Mouse (Mus musculus): ENCODE results near the gene Cdsn. TPM values are rescaled to one million over a fixed set of nuclear protein-coding genes. Genes with fewer than 3 reads are reported as not detected.

Gene Cdsn
- total and polyA plus RNA-seq, 2 experiments from 2014 or later: 0.29 TPM; not detected in 1

GRCm38 (mm10) chr17:35584330-35584937 lies 32.5 kb downstream of the Cdsn start:
- H3K27me3 ChIP-seq (ENCODE audit: insufficient read depth, low read length): no peaks in the 10 kb centered on the region
- DNase-seq (ENCODE audit: low spot score): peak; percentile 95
- no peaks in the 10 kb centered on the region for H3K4me1 ChIP-seq (ENCODE audit: insufficient read depth, low read length)
- no peaks in the 10 kb centered on the region for H3K36me3 ChIP-seq (ENCODE audit: insufficient read depth, low read length)
- peak overlapping the region; percentile 41 for H3K4me2 ChIP-seq (ENCODE audit: low read depth, low read length)
- WGBS: 14% methylated on average over 16 of the region's 16 CpGs
- H3K27ac ChIP-seq: no peak overlapping the region
- H3K9me3 ChIP-seq (ENCODE audit: low read length): no peaks in the 10 kb centered on the region
- peak; percentile 96 for TF ChIP-seq CTCF (IDR thresholded peaks at IDR 0.05; ENCODE audit: low read depth)
- peak; percentile 85 for ATAC-seq
- no peak overlapping the region for H3K4me3 ChIP-seq (ENCODE audit: low read length)
- no peak overlapping the region for H3K9ac ChIP-seq (replicated peaks; ENCODE audit: low read length)

GRCm38 (mm10) chr17:35587291-35587690 lies 35.4 kb downstream of the Cdsn start:
- Histone ChIP-seq H3K4me3 (ENCODE audit: low read length) (no peak overlapping the region), H3K9ac (replicated peaks; ENCODE audit: low read length) (no peak overlapping the region), H3K27ac (no peak overlapping the region), H3K4me2 (ENCODE audit: low read depth, low read length) (no peak overlapping the region), H3K27me3 (ENCODE audit: insufficient read depth, low read length) (no peaks in the 10 kb centered on the region), H3K4me1 (ENCODE audit: insufficient read depth, low read length) (no peaks in the 10 kb centered on the region), H3K9me3 (ENCODE audit: low read length) (no peaks in the 10 kb centered on the region), H3K36me3 (ENCODE audit: insufficient read depth, low read length) (no peaks in the 10 kb centered on the region)
- WGBS: 83% methylated on average over 1 of the region's 1 CpGs
- DNase-seq (ENCODE audit: low spot score): no peak
- no peak for TF ChIP-seq CTCF (IDR thresholded peaks at IDR 0.05; ENCODE audit: low read depth)
- ATAC-seq: no peak

DNA sequence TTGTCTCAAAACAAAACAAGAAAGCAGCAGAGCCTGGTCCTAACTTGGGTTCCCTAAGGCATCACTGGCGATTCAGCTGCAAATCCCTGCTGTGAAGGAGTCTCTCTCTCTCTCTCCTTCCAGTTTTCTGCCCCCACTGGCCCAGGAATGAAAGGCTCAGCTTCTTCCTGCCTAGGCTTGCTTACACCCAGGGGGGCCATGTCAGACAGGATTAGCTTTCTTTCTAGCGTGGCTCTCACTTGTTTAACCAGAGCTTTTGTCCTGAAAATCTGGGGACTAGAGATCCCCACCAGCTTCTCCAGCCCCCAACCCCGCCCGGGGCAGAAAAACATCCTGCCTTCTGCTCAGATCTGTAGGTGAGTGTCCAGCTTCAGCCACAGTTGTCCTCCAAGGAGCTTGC lies 36.5 kb downstream of the Cdsn start:
- TF ChIP-seq CTCF (IDR thresholded peaks at IDR 0.05; ENCODE audit: low read depth): no peak; the same call in 1 of the 2 replicates
- no peaks in the 10 kb centered on the region for H3K36me3 ChIP-seq (ENCODE audit: insufficient read depth, low read length)
- H3K27ac ChIP-seq: no peak overlapping the region
- no peak overlapping the region for H3K4me2 ChIP-seq (ENCODE audit: low read depth, low read length)
- no peak overlapping the region for H3K4me3 ChIP-seq (ENCODE audit: low read length)
- H3K9me3 ChIP-seq (ENCODE audit: low read length): no peaks in the 10 kb centered on the region
- DNase-seq (ENCODE audit: low spot score): no peak
- WGBS: 14% methylated on average over 4 of the region's 4 CpGs
- ATAC-seq: no peak
- H3K4me1 ChIP-seq (ENCODE audit: insufficient read depth, low read length): no peaks in the 10 kb centered on the region
- no peak overlapping the region for H3K9ac ChIP-seq (replicated peaks; ENCODE audit: low read length)
- H3K27me3 ChIP-seq (ENCODE audit: insufficient read depth, low read length): no peaks in the 10 kb centered on the region

GRCm38 (mm10) chr17:35590410-35591218 lies 38.7 kb downstream of the Cdsn start:
- no peaks in the 10 kb centered on the region for H3K4me1 ChIP-seq (ENCODE audit: insufficient read depth, low read length)
- ATAC-seq (peak; percentile 92), DNase-seq (ENCODE audit: low spot score) (peak; percentile 95)
- peak overlapping the region; percentile 77 for H3K27ac ChIP-seq
- TF ChIP-seq CTCF (IDR thresholded peaks at IDR 0.05; ENCODE audit: low read depth): peak; percentile 95
- H3K4me2 ChIP-seq (ENCODE audit: low read depth, low read length): 0 out of 2 replicates have a peak overlapping the region, but pooled peaks have one; percentile 13
- H3K9me3 ChIP-seq (ENCODE audit: low read length): no peaks in the 10 kb centered on the region
- H3K27me3 ChIP-seq (ENCODE audit: insufficient read depth, low read length): no peaks in the 10 kb centered on the region
- no peak overlapping the region for H3K9ac ChIP-seq (replicated peaks; ENCODE audit: low read length)
- no peak overlapping the region for H3K4me3 ChIP-seq (ENCODE audit: low read length)
- H3K36me3 ChIP-seq (ENCODE audit: insufficient read depth, low read length): no peaks in the 10 kb centered on the region
- WGBS: 47% methylated on average over 21 of the region's 21 CpGs

- no peak overlapping the region for H3K9ac ChIP-seq (replicated peaks; ENCODE audit: low read length)
- no peak overlapping the region for H3K4me3 ChIP-seq (ENCODE audit: low read length)
- H3K36me3 ChIP-seq (ENCODE audit: insufficient read depth, low read length): no peaks in the 10 kb centered on the region
- DNase-seq (ENCODE audit: low spot score) (peak; percentile 66), ATAC-seq (peak; percentile 89)
- no peak for TF ChIP-seq CTCF (IDR thresholded peaks at IDR 0.05; ENCODE audit: low read depth)
- no peaks in the 10 kb centered on the region for H3K4me1 ChIP-seq (ENCODE audit: insufficient read depth, low read length)
- no peaks in the 10 kb centered on the region for H3K27me3 ChIP-seq (ENCODE audit: insufficient read depth, low read length)
- WGBS: 28% methylated on average over 7 of the region's 7 CpGs
- 0 out of 2 replicates have a peak overlapping the region, but pooled peaks have one; percentile 13 for H3K4me2 ChIP-seq (ENCODE audit: low read depth, low read length)
- peak overlapping the region; percentile 77 for H3K27ac ChIP-seq
- H3K9me3 ChIP-seq (ENCODE audit: low read length): no peaks in the 10 kb centered on the region
Observed at GRCm38 (mm10) chr17:35591219-35591578, 39.3 kb downstream of the Cdsn start.

DNA sequence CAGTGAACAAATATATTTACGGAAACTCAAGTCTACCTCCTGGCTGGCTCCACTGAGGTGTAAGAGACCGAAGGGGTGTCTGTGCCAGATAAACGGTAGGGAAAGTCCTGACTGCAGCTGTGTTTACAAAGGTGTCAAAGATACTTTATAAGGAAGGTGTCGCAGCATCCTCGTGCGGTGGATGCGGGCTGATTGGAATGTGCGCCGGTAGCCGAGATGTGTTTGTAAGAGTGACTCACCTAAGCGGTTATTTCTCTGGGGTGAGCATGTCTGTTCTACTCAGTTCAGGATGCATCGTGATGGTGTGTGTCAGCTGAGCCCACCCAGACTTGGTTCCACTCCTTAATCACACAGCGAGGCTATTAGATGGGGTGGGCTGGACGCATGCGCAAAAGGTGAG lies 39.8 kb downstream of the Cdsn start:
- no peak for TF ChIP-seq CTCF (IDR thresholded peaks at IDR 0.05; ENCODE audit: low read depth)
- ATAC-seq (no peak), DNase-seq (ENCODE audit: low spot score) (no peak)
- H3K27me3 ChIP-seq (ENCODE audit: insufficient read depth, low read length): no peaks in the 10 kb centered on the region
- H3K36me3 ChIP-seq (ENCODE audit: insufficient read depth, low read length): no peaks in the 10 kb centered on the region
- no peaks in the 10 kb centered on the region for H3K4me1 ChIP-seq (ENCODE audit: insufficient read depth, low read length)
- H3K9ac ChIP-seq (replicated peaks; ENCODE audit: low read length): no peak overlapping the region
- H3K4me3 ChIP-seq (ENCODE audit: low read length): no peak overlapping the region
- H3K9me3 ChIP-seq (ENCODE audit: low read length): no peaks in the 10 kb centered on the region
- no peak overlapping the region for H3K4me2 ChIP-seq (ENCODE audit: low read depth, low read length)
- WGBS: 92% methylated on average over 15 of the region's 15 CpGs
- peak overlapping the region; percentile 77 for H3K27ac ChIP-seq

DNA sequence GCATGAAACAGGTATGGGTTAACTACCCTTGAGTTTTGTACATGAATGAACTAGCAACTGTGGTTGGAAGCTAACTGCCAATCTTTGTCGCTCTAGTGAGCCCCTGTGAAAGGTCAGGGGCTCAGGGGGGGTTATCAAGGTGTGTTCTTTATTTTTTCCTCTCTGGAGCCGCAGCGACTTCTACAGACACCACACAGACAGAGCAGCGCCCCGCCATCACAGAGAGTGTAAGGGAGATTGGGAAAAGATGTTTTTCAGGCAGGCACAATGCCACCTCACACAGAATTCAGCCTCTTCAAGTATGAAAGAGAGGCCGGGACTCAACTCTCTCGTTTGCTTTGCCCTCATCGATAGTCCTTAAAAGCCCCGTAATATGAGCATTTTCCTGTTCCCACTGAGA lies 40.2 kb downstream of the Cdsn start:
- no peak for DNase-seq (ENCODE audit: low spot score)
- H3K36me3 ChIP-seq (ENCODE audit: insufficient read depth, low read length): no peaks in the 10 kb centered on the region
- no peaks in the 10 kb centered on the region for H3K9me3 ChIP-seq (ENCODE audit: low read length)
- H3K4me2 ChIP-seq (ENCODE audit: low read depth, low read length): no peak overlapping the region
- H3K4me3 ChIP-seq (ENCODE audit: low read length): no peak overlapping the region
- ATAC-seq: no peak
- 0 out of 2 replicates have a peak overlapping the region, but pooled peaks have one; percentile 77 for H3K27ac ChIP-seq
- WGBS: 87% methylated on average over 9 of the region's 9 CpGs
- H3K9ac ChIP-seq (replicated peaks; ENCODE audit: low read length): no peak overlapping the region
- H3K4me1 ChIP-seq (ENCODE audit: insufficient read depth, low read length): no peaks in the 10 kb centered on the region
- no peak for TF ChIP-seq CTCF (IDR thresholded peaks at IDR 0.05; ENCODE audit: low read depth)
- no peaks in the 10 kb centered on the region for H3K27me3 ChIP-seq (ENCODE audit: insufficient read depth, low read length)
